Mouse (Mus musculus): Measurements from ENCODE around the gene Ube2t. TPM values are rescaled to one million over a fixed set of nuclear protein-coding genes. Genes with fewer than 3 reads are reported as not detected.

Ube2t gene
- total RNA-seq, 2 experiments from 2014 or later, result 6.0 to 6.3 TPM

DNA sequence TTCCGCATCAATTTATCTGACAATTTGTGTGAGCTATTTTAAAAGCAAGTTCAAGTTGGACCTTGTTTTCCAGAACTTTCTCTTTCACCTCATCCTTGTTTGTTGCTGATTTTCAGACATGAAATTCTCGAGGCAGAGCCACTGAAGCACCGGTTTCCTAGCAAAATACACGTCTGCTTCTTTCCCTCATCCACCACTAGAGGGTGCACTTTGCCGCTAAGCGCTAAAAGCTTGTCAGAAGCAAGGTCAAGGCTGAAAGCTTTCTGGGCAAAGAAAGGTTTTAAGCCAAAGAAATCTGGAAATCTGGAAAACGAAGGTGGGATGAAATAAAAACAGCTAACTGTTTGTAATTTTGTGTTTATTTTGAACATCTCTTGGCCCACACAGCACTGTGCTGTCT is 27.0 kb downstream of the Ube2t start:
- intact Hi-C loops (cut with DNase I), result loop anchor here (1.0 to 10.0 kb wide), 2 partner anchors 117 to 375 kb away; no protein-coding TSS in a partner anchor
- DNase-seq, result peak; percentile 74 to 87

DNA sequence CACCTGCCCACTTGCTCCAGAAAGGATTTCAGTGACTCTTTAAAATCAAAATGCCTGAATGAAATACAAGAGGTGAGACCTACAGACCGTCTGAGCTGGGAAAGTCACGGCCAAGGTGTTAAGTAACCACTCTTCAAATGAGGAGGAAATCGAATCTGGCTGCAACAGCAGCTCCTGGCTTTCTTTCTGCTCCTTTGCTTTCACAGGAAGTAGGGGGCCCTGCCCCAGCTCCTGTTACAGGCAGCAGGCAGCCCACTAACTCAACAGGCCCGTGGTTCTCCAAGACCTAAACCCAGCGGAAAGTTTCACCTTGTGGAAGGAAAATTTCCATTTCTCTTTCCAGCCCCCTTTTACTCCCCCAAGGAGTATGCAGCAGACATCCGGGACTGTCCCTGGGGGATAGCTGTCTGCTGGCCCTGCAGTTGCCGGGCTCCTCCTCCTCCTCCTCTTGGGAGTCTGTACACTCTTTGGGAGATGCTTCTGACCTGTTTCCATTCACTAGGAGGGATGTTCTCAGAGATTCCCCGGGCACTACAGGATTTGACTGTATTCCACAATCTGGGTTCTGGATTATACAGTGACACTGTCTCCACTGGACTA is 29.8 kb downstream of the Ube2t start:
- peak; percentile 23 to 32 for DNase-seq

DNA sequence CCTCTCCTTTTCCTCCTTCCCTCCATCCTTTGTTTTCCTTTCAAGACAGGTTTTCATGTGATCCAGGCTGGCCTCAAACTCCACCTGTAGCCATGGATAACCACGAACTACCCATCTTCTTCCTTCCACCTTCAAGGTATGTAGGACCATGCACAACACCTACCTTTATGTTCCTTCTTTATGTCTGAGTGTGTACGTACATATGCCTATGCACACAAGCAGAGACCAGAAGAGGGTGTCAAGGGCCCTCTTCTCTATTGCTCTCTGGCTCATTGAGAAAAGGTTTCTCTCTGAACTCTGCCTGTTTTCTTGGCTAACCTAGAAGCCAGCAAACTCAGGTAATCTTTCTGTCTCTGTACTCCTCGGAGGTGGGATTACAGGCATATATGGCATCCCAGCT is 32.4 kb downstream of the Ube2t start:
- intact Hi-C loops (cut with DNase I), result no loop called here
- DNase-seq, result no peak

More for the DNA sequence above, 29.8 kb downstream of the Ube2t start:
- intact Hi-C loops (cut with DNase I), result no loop called here

DNA sequence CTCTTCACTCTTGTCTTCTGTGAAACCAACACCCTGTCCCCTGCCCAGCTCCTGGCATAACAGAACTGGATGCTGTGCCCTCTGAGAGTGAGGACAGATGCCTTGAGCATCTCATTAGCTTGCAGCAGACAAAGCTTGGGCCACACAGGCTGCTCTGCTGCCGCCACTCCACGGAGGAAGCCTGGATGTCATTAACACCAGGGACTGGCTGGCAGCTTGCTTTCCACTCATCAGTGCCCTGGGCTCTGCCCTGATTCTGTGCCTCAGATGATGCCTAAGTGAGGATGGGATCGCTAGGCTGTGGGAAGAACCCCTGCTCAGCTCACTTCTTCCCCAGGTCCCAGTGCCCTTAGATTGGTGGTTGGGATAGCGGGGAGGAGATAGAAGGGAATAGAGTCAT is 33.1 kb downstream of the Ube2t start:
- intact Hi-C loops (cut with DNase I), result no loop called here
- no peak for DNase-seq

DNA sequence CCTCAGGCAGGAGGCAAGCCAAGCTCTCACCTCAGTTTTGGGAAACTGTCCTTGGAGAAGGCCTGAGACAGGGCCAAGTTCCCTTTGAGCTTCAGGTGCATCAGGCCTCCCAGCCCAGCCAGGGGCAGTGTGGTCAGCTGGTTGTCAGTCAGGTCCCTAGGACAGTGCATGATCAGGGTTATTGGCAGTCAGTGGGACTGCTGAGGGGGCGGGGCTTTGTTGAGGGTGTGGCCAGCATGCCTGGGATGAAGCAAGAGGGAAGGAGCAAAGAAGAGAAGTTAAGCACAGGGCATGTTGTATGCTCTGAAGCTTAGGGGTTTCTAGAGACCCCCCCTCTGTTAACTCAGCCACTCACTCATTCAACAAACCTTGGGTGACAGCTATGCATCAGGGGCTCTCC is 33.6 kb downstream of the Ube2t start:
- intact Hi-C loops (cut with DNase I), result no loop called here
- DNase-seq, result peak in 1 of 2 experiments; percentile 20

DNA sequence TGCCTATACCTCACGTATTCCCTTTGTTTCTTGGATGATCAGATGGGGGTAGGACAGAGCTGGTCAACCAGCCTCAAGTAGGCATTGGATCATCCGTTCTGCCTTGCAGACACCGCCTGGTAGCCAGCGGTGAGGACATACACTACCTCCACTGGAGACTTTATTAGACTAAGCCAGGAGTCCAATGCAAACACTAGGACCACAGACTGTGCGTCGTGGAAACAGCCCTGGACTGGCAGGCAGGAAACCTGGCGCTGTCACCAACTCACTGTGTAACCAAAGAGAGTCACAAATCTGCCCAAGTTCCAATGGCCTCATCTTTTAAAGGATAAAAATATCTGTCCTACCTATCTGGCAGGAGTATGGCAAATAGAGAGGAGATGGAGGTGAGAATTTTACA is 34.1 kb downstream of the Ube2t start:
- DNase-seq, result no peak
- intact Hi-C loops (cut with DNase I), result no loop called here

DNA sequence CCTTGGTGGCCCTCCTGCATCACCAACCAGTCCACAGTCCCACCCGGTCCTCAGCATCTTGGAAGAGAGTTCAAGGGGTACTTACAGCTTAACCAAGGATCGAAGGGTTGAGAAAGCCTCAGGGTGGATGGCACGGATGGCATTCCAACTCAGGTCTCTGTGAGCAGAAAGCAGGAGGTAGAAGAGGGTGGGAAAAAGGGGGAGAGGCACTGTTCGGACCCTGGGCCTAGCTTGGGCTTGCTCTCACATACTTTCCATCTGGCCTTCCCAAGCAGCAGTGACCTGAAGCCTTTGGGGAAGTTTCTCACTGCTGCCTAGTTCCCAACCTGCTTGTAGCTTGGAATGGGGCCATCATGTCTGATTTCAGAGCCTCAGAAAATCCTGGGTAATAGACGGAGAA is 35.2 kb downstream of the Ube2t start:
- intact Hi-C loops (cut with DNase I), result no loop called here
- DNase-seq, result no peak

DNA sequence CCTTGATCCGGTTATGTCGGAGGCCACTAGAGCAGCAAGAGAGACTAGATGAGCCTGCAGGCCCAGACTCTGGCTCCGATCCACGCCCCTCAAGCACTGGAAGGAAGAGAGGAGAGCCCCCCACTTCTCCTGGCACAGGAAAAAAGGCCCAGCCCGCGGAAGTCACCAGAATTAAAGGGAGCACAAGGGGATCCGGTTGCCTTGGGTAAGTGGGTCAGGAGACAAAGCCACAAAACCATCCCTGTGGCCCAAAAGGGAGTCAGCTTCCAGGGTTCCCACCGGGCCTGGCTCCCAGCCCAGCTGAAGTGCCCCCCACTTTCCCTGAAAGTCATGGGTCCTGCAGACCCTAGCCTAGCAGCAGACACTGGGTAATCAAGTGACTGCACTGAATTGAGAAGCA is 35.9 kb downstream of the Ube2t start:
- intact Hi-C loops (cut with DNase I), result no loop called here
- no peak for DNase-seq

DNA sequence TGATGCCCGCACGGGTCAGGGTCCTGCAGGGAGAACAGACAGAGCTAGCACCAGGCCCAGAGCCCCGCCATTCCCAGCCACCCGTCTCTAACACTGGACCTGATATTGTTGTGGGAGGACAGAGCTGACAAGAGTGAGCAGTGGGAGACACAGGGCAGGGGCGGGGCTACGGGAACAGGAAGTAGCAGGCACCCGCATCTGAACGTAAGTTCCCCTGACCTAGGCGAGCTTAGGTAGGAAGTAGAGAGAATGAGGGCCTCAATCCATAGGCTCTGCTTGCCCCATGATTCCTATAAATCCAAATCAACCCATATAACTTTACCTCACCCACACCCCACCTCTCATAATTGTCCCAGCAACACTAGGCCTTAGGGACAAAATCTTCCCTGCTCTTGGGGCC is 38.2 kb downstream of the Ube2t start:
- intact Hi-C loops (cut with DNase I), result no loop called here
- no peak for DNase-seq

DNA sequence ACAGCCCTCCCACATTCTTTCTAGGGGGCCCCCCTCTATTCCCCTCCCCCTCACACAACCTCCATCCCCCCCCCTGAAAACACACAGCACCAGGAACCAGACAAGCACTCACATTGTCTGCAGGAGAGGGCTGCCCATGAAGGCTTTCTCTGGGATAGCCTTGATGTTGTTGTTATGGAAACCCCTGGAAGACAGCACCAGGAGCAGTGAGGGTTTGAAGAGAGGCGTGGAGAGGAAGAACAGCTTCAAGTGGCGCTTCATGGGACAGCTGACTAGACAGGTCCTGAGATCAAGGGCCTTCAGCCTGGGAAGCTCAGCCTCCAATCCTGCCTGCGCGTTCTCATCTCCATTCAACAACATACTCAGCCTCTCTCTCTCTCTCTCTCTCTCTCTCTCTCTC is 41.0 kb downstream of the Ube2t start:
- intact Hi-C loops (cut with DNase I), result loop anchor here (2.0 kb wide), 1 partner anchor 19 kb away; no protein-coding TSS in a partner anchor
- DNase-seq, result no peak

DNA sequence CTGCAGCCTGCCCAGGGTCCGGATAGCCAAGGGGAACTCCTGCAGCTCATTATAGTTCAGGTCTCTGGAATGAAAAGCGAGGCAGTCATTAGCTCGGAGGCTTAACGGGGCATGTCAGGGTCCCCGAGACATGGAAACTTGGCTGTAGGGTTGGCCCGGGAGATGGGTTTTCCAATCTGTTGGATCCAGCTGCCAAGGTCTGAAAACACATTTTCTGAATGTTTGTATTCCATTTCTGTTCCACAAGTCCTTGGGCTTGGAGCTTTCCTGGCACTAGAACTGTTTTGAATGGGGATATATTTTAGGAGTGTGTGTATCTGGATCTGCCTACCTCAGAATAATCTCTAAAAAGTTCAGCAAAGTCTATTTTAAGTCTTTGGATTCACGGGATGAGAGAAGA is 43.3 kb downstream of the Ube2t start:
- peak in 1 of 2 experiments; percentile 37 for DNase-seq
- intact Hi-C loops (cut with DNase I), result no loop called here

DNA sequence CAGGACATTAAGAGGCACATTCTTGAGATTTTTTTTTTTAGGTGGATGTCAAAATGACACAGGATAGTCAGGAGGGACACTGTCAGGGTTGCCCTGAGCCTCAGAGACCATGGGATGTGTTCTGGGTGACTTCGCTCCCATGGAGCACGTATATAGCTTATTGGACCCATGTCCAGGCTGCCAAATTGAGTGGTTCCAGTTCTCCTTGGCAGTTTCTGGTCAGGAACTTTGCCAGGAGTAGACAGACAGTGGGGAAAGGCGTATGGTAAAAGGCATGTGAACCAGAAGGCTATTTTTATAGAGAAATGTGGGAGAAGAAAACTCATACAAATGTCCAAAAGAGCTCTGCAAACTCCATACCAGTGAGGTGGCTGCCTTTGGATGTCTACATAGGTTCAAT is 47.5 kb downstream of the Ube2t start:
- intact Hi-C loops (cut with DNase I), result no loop called here
- no peak for DNase-seq

DNA sequence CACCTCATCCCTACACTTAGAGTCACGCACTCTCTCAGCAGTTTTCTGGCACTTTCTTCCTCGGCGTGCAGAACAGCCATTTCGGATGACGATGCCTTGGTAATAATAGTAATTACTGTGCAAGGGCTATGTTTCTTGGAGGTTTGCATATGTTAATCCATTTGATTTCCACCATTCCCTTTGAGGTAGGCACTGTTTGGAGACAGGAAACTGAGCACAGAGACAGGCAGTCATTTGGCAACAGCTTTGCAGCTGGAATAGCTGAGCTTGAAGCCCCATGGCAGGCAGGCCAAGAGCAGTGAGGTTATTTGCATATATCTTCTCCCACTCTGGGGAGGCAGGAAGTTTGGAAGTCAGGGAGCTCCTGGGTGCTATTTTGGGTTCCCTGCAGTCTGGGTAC is 49.5 kb downstream of the Ube2t start:
- intact Hi-C loops (cut with DNase I), result no loop called here
- no peak for DNase-seq

DNA sequence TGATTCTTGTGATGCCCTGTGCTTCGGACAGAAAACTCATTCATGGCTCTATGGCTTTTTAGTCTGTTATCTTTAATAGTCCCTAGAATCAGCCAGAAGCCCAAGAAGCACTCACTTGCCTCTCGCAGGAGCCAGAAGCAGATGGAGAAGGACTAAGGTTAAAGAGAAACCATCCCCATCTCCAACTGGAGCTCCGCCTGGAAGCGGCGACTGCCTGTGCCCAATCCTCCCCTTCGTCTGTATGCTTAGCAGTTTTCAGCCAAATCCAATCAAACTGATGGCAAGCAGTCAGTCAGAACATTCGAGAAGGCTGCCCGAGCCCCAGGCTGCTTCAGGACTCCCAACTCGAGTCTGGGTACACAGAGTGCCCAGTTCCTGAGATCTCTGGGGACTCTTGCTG is 50.1 kb downstream of the Ube2t start:
- intact Hi-C loops (cut with DNase I), result no loop called here
- no peak for DNase-seq

DNA sequence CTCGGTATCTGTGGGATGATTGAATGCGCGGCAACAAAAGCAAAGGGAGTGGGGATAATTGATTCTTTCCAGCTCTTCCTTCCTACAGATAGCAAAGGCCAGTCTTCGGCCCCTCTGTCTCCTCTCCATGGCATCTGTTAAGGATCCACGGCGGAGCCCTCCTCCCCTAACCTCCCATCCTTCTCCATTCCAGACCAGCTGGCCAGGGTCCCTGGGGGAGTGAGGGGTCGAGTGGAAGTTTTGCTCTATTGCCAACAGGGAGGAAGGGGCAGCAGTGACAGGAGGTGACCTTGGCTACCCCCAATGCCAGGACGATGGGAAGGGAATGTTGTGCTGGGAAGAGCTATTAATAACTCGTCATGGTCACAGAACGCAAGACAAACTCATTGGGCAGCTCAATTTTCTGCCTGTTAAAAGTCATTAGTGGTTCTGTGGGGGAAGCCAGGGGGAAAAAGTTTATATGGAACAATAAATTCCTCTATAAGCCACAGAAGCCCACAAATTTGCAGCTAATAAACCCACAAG is 52.6 kb downstream of the Ube2t start:
- DNase-seq, result no peak
- intact Hi-C loops (cut with DNase I), result no loop called here

DNA sequence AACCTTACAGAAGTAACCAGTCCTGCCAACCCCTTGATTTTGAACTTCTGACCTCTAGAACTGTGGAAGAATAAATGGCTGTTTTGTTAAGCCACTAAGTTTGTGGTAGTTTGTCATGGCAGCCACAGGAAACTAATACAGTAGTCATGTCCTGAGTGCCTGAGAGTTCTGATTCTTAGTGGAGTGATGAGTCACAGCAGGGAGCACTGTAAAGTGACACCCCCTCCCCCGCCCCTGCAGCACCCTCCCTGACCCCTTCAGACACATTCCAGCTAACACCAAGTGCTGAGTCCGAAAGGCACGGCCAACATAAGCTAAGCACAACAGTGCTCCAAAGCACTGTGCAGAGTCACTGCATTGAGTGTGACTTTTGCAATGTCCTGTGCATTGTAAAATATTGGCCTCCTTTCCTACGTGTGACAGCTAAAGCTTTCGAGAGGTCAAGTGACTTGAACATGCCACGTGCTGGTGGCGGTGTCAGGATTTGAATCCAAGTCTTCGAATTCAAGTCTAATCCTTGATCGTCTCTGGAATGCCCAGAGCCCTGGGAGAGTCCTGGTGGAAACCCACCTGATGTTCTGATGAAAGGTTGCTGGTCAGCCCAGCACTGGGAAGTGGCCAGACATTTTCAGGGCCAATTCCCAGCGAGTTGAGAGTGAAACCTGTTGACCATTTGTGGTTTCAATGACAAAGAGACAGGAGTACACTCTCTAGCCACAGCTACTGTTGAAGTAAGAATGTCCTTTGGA is 54.7 kb downstream of the Ube2t start:
- DNase-seq, result no peak
- intact Hi-C loops (cut with DNase I), result no loop called here

DNA sequence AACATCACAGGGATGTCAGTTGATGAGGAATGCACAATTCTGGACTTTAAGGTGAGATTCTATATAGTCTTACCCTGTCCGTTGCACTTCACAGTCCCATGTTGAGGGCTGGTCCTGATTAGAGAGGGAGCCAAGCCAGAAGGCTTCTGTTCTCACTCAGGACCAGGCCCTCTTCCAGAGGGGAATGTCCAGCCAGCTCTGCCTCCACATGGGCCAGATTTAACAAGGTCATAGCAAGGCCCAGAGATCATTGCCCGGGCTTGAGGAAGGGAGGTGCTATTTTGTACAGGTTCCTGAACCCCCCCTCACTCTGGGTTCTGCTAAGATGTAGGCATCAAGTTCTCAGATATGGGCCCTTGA is 55.3 kb downstream of the Ube2t start:
- DNase-seq, result peak; percentile 34 to 65
- intact Hi-C loops (cut with DNase I), result no loop called here

DNA sequence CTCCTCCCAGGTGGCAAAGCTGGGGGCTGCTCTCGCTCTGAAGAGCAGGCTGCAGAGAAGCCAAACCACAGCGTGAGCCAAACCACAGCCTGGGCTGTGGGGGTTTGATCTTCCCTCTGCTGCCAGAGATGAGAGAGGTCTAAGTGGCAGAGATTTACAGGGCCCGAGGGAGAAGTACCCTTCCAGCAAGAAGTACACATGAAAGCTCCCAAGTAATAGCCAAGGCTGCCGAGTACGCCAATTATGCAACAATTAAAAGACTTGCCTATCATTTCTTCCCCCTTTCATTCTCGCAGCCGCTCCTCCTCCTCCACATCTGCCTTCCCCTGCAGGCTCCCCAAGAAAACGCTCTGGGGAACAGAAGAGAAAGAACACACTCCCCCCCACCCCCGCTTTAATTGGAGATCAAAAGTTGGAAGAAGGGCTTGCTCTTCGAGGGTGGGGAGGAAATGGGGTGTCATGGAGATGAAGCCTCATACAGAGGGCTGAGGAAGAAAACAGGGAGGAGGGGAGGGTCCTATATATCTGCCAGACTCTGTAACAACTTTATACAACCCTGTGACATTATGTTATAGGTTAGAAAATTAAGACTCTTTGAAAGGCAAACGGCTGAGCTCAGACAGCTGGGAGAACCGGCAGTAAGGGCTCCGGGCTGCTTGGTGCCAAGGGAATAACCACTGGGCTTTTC is 56.9 kb downstream of the Ube2t start:
- DNase-seq, result no peak
- intact Hi-C loops (cut with DNase I), result no loop called here

DNA sequence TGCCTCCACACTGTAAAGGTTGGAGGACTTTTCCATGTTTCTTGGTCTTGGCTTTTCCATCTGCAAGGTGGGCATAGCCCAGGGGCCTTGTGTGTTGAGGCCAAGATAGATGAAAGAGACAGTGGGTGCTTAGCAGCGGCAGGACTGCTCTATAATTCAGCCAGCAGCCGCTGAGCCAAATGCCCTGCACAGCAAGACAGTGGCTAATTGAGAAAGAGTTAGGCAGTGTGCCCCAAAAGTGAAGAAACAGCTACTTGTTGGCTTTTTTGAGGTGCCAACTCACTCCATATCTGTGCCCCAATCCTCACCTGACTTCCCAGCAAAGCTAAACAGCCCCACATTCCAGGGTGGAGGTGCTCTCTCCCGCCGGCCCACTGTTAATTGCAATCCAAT is 57.4 kb downstream of the Ube2t start:
- intact Hi-C loops (cut with DNase I), result no loop called here
- DNase-seq, result no peak

DNA sequence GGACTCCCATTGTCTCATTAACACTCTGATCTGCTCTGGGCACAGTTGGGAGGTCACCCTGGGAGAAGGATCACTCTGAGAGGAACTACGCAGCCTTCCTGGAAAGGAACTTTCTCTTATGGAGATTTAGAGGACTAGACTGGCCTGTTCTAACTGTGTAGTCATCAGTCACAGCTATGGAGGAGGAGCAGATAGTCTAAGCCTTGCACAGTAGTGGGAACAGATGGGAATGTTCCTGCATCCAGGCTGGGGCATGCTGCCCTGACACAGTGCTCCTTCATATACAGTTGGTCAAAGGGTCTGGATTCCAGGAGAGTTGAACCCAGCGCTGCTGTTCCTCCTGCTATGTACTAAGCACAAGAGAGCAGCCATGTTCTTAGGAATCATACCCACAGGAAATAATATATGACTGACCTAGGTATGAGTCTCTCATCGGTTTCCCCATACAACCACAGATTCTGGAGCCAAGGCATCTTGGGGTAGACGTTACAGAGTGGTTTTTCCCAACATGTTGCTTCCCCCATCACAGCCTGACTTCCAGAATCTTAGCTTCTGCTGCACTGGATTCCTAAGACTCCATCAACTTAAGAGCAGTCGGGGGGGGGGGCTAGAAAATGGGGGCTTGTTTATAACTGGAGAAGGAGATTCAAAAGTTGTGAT is 58.0 kb downstream of the Ube2t start:
- DNase-seq, result no peak
- intact Hi-C loops (cut with DNase I), result no loop called here

DNA sequence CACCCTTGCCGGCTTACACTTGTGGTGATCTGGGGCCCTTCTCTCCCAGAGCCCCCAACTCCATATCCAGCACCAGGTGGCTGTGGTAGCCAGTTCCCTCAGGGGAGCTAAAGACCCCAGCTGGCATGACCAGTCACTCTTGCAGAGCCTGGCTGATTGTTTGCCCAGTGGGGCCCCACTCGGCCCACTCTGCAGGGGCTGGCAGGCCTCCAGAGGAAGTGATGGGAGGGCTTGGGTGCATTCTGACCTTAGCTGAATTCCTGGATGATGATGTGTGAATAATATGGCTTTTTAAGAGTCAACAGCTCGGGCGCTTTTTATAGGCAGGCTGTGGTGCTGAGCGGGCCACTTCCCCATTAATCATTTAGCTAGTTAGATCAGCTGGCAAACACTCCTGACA is 58.6 kb downstream of the Ube2t start:
- DNase-seq, result peak in 1 of 2 experiments; percentile 31
- intact Hi-C loops (cut with DNase I), result no loop called here

Data from heart, postnatal 14 days (tissue).